Mouse (Mus musculus): ENCODE data around the gene Atf3.

DNA sequence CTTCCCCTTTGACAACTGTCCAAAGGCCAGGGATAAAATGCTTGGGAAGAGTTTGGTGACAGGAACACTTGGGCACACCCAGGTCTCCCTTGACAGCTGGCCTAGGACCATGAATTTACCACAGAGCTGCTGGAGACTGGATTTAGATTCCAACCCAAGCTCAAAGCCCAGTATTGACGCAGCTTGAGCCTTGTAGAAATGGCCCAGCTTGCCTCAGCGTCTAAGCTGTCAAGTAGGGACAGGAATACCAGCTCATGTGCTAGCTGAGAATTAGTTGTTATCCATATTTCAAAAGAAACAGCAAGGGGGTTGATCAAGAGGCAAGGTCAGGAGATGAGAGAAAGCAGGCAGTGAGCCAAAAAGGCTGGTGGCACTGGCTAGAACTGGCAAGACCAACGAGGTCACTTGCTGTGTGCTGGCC is 39.5 kb upstream of the Atf3 start:
- TF ChIP-seq USF1 (IDR thresholded peaks at IDR 0.05; ENCODE audit: low read depth) (no peak), POLR2A (IDR thresholded peaks at IDR 0.05; ENCODE audit: insufficient read length, low read depth) (no peak), REST (IDR thresholded peaks at IDR 0.05; ENCODE audit: insufficient read depth, insufficient read length) (no peak), MYOG (IDR thresholded peaks at IDR 0.05; ENCODE audit: control insufficient read depth in 1 of 3, insufficient read depth in 1 of 3, insufficient read length in 2 of 3, low read depth in 2 of 3) (peak in 2 of 3 experiments; percentile 57 to 79), CEBPB (IDR thresholded peaks at IDR 0.05; ENCODE audit: insufficient read depth, poor library complexity, severe bottlenecking) (no peak), TCF12 (IDR thresholded peaks at IDR 0.05; ENCODE audit: insufficient read depth, poor library complexity, severe bottlenecking) (no peak)
